Mouse (Mus musculus) embryonic fibroblast, embryonic 13.5 days (primary cell): ENCODE data around the gene Mff. TPM values are rescaled to one million over a fixed set of nuclear protein-coding genes. Genes with fewer than 3 reads are reported as not detected.
A peak's percentile ranks its signal among the peaks of the same experiment; 100 is the strongest.

Experiments used
- H3K27ac ChIP-seq: 2 replicates; pipeline ENCODE4 v1.5.1; 2012; ENCODE audit warnings: low read length, control low read depth, inconsistent platforms; ENCODE audit not compliant: insufficient read depth
- H3K4me1 ChIP-seq: 2 replicates; pipeline ENCODE4 v1.6.1; 2011; ENCODE audit warnings: low read length; ENCODE audit not compliant: control insufficient read depth, insufficient read depth
- H3K4me3 ChIP-seq: 2 replicates; pipeline ENCODE4 v1.5.1; 2011; ENCODE audit warnings: mild to moderate bottlenecking, control low read depth, low read length; ENCODE audit not compliant: insufficient read depth
- CTCF ChIP-seq: IDR thresholded peaks from 2 replicates; pipeline ENCODE4 v1.5.1; 2011; ENCODE audit warnings: mild to moderate bottlenecking, control low read depth, low read length, moderate library complexity, borderline replicate concordance; ENCODE audit not compliant: insufficient read depth
- POLR2A ChIP-seq: IDR thresholded peaks from 2 replicates; pipeline ENCODE4 v1.6.1; 2011; ENCODE audit warnings: low read depth, mild to moderate bottlenecking, control low read depth, low read length, moderate library complexity
- polyA plus RNA-seq: library from polyadenylated mRNA; stranded (reverse); fragments of >200 nt; gene quantifications from 2 replicates; pipeline ENCODE4 v1.2.4, GENCODE M21; 2011; ENCODE audit warnings: low read depth; ENCODE audit not compliant: missing spikeins, insufficient read length

Gene Mff
- polyA plus RNA-seq, 1 experiment = 150 TPM

- no peak overlapping the region for H3K27ac ChIP-seq
- no peak for TF ChIP-seq CTCF
Observed at GRCm38 (mm10) chr1:82738066-82738465, 13.4 kb downstream of the Mff start.

DNA sequence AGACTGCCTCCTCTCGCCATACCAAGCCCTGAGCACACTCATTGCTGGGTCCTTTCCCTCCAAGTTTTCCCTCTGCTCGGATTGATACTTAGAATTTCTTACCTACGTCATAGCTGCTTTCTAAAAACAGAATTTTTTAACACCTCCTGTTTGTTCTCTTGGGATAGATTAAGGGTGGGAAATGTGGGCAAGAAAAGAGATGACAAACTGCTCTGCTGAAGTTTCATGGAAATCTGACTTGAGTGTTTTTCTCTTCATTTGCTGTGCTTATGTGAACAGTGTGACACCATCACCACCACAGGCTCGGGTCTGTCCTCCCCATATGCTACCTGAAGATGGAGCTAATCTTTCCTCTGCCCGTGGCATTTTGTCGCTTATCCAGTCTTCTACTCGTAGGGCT lies 16.8 kb downstream of the Mff start:
- no peak overlapping the region for H3K27ac ChIP-seq
- H3K4me3 ChIP-seq = no peak overlapping the region
- H3K4me1 ChIP-seq = no peaks in the 10 kb centered on the region
- TF ChIP-seq CTCF (no peak), POLR2A (no peak)

More at GRCm38 (mm10) chr1:82738066-82738465, 13.4 kb downstream of the Mff start:
- Histone ChIP-seq H3K4me1 (no peaks in the 10 kb centered on the region), H3K4me3 (no peak overlapping the region)

GRCm38 (mm10) chr1:82743962-82744361 lies 19.3 kb downstream of the Mff start:
- no peaks in the 10 kb centered on the region for H3K4me1 ChIP-seq
- no peak for TF ChIP-seq POLR2A
- TF ChIP-seq CTCF = no peak
- H3K4me3 ChIP-seq = no peak overlapping the region
- no peak overlapping the region for H3K27ac ChIP-seq

DNA sequence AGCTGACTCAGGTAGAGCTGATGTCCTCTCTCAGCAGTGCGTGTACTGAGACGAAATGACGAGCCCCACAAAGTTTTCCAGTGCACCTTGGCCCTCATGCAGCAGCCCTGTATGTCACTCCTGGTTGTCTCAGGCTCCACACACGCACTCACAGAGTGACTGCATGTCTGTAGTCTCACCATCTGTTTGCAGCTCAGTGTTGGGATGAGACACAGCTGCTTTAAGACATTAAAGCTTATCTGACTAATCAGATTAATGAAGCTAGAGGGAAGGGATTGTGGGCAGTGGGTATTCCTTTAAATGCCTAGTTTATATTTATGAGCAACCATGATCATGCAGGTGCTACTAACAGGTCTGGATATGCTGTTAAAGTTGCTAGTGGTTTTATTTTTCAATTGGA lies 21.7 kb downstream of the Mff start:
- TF ChIP-seq CTCF = no peak
- TF ChIP-seq POLR2A = no peak
- H3K4me1 ChIP-seq = no peaks in the 10 kb centered on the region
- no peak overlapping the region for H3K4me3 ChIP-seq
- H3K27ac ChIP-seq = no peak overlapping the region

DNA sequence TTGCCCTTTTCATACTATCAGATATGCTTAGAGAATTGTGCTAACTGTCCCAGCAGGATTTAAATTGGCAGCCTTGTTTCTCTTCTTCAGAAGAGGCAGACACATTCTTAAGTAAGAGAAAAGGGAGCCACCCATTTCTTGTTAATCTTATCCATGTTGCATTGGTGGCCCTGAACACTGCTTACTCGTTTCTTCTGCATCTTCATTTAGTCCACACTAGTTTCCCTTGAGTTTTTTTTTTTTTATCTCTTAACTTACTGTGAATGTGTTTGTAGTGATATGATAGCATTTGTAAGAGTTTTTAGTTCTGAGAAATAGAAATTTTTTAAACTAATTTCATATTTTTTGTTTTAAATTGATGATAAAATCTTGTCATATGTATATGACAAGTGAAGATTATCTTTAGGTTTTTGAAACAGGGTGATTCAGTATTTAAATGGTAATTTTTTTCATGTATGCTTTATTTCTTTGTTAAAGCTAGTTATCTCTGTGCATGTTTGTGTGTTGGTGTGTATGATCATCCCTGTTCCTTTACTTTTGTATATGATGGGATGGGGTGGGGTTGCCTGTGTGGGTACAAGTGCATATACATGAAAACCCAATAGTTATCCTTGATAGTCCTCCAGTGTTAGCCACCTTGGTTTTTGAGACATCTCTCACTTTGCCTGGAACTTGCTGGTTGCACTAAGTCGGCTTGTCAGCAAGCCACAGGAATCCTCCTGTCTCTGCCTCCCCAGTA lies 23.2 kb downstream of the Mff start:
- TF ChIP-seq POLR2A (no peak), CTCF (no peak)
- Histone ChIP-seq H3K4me3 (no peak overlapping the region), H3K27ac (no peak overlapping the region), H3K4me1 (no peaks in the 10 kb centered on the region)

DNA sequence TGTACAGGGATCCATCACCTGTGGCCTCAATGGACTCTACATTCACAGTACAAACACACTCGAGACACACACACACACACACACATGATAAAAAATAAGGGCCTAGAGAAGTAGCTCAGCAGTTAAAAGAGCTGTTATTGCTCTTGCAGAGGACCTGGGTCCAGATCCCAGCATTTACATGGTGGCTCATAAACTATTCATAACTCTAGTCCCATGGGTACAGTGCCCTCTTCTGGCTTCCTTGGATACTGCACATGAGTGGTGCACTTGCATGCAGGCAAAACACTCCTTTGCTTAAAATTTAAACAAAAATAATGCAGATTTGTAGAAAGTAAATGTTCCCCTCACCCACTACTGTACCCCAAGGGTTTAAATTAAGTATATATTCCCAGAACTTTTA lies 34.8 kb downstream of the Mff start:
- no peak overlapping the region for H3K4me3 ChIP-seq
- H3K27ac ChIP-seq = no peak overlapping the region
- TF ChIP-seq CTCF = peak; percentile 14; the same call in 1 of the 2 replicates
- no peak for TF ChIP-seq POLR2A
- H3K4me1 ChIP-seq = no peaks in the 10 kb centered on the region

DNA sequence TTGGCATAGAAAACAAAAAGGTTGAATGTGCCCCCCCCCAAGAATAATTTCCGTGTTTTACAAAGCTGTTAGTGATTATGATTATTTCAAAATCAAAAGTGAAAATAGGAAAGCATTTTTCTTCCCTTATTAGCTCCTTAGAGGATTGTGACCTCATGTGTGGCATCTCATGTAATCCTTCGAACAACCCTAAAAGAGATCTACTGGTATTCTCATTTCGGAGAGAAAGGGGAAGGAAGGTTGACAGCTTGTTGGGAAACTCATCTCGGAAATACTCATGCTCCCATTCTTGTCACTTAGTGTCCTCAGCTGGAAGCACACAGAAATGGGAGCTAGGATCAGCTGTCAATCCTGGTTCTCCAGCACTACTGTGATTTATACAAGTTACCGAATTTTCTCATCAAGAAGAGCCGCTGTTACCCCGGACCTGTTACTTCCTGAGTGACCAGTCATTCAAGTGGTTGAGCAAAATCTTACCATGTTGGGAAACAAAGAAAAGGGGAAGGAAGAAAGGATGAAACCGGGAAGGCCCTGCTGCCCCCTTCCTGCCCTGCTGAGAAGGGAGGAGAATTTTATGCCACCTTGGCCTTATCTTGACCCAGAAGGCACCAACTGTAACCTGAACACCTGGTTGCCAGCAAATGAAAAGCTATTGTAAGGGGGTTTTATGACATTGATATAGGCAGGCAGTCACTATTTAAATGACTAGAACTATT lies 36.9 kb downstream of the Mff start:
- Histone ChIP-seq H3K4me1 (no peaks in the 10 kb centered on the region), H3K4me3 (no peak overlapping the region), H3K27ac (no peak overlapping the region)
- no peak for TF ChIP-seq POLR2A
- TF ChIP-seq CTCF = no peak

DNA sequence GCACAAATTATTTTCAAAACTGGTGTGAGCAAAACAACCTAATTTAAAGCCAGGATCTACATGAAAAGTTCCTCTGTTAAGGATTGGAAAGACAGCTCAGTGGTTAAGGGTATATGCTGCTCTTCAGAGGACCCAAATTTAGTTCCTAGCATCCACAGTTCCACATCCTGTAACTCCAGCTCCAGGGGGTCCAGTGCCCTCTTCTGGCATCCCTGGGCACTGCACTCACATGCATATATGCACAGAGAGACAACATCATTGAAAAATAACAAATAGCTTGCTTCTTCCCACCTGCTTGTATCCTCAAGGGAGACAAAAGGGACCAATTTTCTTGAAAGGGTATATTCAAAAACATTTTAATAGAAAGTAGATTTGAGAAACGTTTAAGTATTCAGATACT lies 37.6 kb downstream of the Mff start:
- no peaks in the 10 kb centered on the region for H3K4me1 ChIP-seq
- H3K4me3 ChIP-seq = no peak overlapping the region
- TF ChIP-seq CTCF = no peak
- no peak for TF ChIP-seq POLR2A
- H3K27ac ChIP-seq = no peak overlapping the region

GRCm38 (mm10) chr1:82766227-82766626 lies 41.5 kb downstream of the Mff start:
- TF ChIP-seq CTCF (no peak), POLR2A (no peak)
- Histone ChIP-seq H3K4me1 (no peaks in the 10 kb centered on the region), H3K27ac (no peak overlapping the region), H3K4me3 (no peak overlapping the region)

- no peak for TF ChIP-seq POLR2A
- no peak for TF ChIP-seq CTCF
Observed at GRCm38 (mm10) chr1:82766641-82767040, 42.0 kb downstream of the Mff start.

GRCm38 (mm10) chr1:82768269-82768668 lies 43.6 kb downstream of the Mff start, which contains the start of gene Tm4sf20:
Gene Tm4sf20 (minus strand): TSS chr1:82768461.
- Histone ChIP-seq H3K4me3 (no peak within 1 kb of the TSS), H3K4me1 (no peaks in the 10 kb centered on the region), H3K27ac (no peak within 1 kb of the TSS)
- TF ChIP-seq CTCF = no peak
- TF ChIP-seq POLR2A = no peak

More at GRCm38 (mm10) chr1:82766641-82767040, 42.0 kb downstream of the Mff start:
- Histone ChIP-seq H3K4me3 (no peak overlapping the region), H3K27ac (no peak overlapping the region), H3K4me1 (no peaks in the 10 kb centered on the region)
